Mouse (Mus musculus): ENCODE data around the gene Dync1i2.

The Dync1i2 gene

GRCm38 (mm10) chr2:71203819-71204432, 7.6 kb upstream of the Dync1i2 start:
- DNase-seq (ENCODE audit: low read depth, low spot score): no peak

GRCm38 (mm10) chr2:71209041-71209755, 2.3 kb upstream of the Dync1i2 start:
- DNase-seq (ENCODE audit: low read depth, low spot score): no peak

GRCm38 (mm10) chr2:71211096-71211495, 410 bp upstream of the Dync1i2 start:
- DNase-seq (ENCODE audit: low read depth, low spot score): no peak

- no peak for DNase-seq (ENCODE audit: low read depth, low spot score)
These were observed 837 bp downstream of the Dync1i2 start for GRCm38 (mm10) chr2:71212360-71212726.

- no peak for DNase-seq (ENCODE audit: low read depth, low spot score)
These were observed 9.5 kb downstream of the Dync1i2 start for GRCm38 (mm10) chr2:71221020-71221419.

GRCm38 (mm10) chr2:71227398-71227797, 15.9 kb downstream of the Dync1i2 start:
- DNase-seq (ENCODE audit: low read depth, low spot score): no peak

GRCm38 (mm10) chr2:71229603-71230002, 18.1 kb downstream of the Dync1i2 start:
- DNase-seq (ENCODE audit: low read depth, low spot score): no peak

- DNase-seq (ENCODE audit: low read depth, low spot score): no peak
These were observed 20.4 kb downstream of the Dync1i2 start for GRCm38 (mm10) chr2:71231951-71232350.

GRCm38 (mm10) chr2:71232976-71233375, 21.5 kb downstream of the Dync1i2 start:
- no peak for DNase-seq (ENCODE audit: low read depth, low spot score)

- no peak for DNase-seq (ENCODE audit: low read depth, low spot score)
These were observed 23.9 kb downstream of the Dync1i2 start for GRCm38 (mm10) chr2:71235420-71235819.

GRCm38 (mm10) chr2:71236009-71236408, 24.5 kb downstream of the Dync1i2 start:
- no peak for DNase-seq (ENCODE audit: low read depth, low spot score)

GRCm38 (mm10) chr2:71241505-71241904, 30.0 kb downstream of the Dync1i2 start:
- no peak for DNase-seq (ENCODE audit: low read depth, low spot score)

- DNase-seq (ENCODE audit: low read depth, low spot score): no peak
These were observed 30.7 kb downstream of the Dync1i2 start for GRCm38 (mm10) chr2:71242180-71242579.

GRCm38 (mm10) chr2:71243058-71243672, 31.7 kb downstream of the Dync1i2 start:
- DNase-seq (ENCODE audit: low read depth, low spot score): no peak

GRCm38 (mm10) chr2:71244807-71245206, 33.3 kb downstream of the Dync1i2 start:
- DNase-seq (ENCODE audit: low read depth, low spot score): no peak

- no peak for DNase-seq (ENCODE audit: low read depth, low spot score)
These were observed 33.9 kb downstream of the Dync1i2 start for GRCm38 (mm10) chr2:71245416-71245815.

- DNase-seq (ENCODE audit: low read depth, low spot score): no peak
These were observed 34.6 kb downstream of the Dync1i2 start for GRCm38 (mm10) chr2:71246096-71246495.

- DNase-seq (ENCODE audit: low read depth, low spot score): no peak
These were observed 36.6 kb downstream of the Dync1i2 start for GRCm38 (mm10) chr2:71248071-71248470.

- DNase-seq (ENCODE audit: low read depth, low spot score): peak; percentile 32
These were observed 39.3 kb downstream of the Dync1i2 start for GRCm38 (mm10) chr2:71250841-71251240.

- no peak for DNase-seq (ENCODE audit: low read depth, low spot score)
These were observed 43.3 kb downstream of the Dync1i2 start for GRCm38 (mm10) chr2:71254836-71255235.

- DNase-seq (ENCODE audit: low read depth, low spot score): no peak
These were observed 45.1 kb downstream of the Dync1i2 start for GRCm38 (mm10) chr2:71256581-71256980.

- DNase-seq (ENCODE audit: low read depth, low spot score): no peak
These were observed 53.1 kb downstream of the Dync1i2 start for GRCm38 (mm10) chr2:71264585-71264984.

GRCm38 (mm10) chr2:71268691-71269090, 57.2 kb downstream of the Dync1i2 start:
- no peak for DNase-seq (ENCODE audit: low read depth, low spot score)
